Mouse (Mus musculus) MEL-GATA-1-ER (cell line): Measurements from ENCODE around the gene Tef.
A peak's percentile ranks its signal among the peaks of the same experiment; 100 is the strongest.

Experiments used
- DNase-seq: peaks from one replicate; pipeline ENCODE4 v3.0.0-alpha.2; 2012; ENCODE audit warnings: low read depth; ENCODE audit errors: extremely low read depth

The Tef gene

GRCm38 (mm10) chr15:81848301-81848700, 46.1 kb downstream of the Tef start:
- no peak for DNase-seq

GRCm38 (mm10) chr15:81849104-81849503, 46.9 kb downstream of the Tef start:
- DNase-seq = no peak

- no peak for DNase-seq
Measured at GRCm38 (mm10) chr15:81850718-81851117, 48.5 kb downstream of the Tef start.

GRCm38 (mm10) chr15:81851375-81851774, 49.2 kb downstream of the Tef start:
- no peak for DNase-seq

GRCm38 (mm10) chr15:81852411-81853000, 50.3 kb downstream of the Tef start:
- DNase-seq = no peak

- DNase-seq = no peak
Measured at GRCm38 (mm10) chr15:81853081-81853480, 50.9 kb downstream of the Tef start.

- DNase-seq = peak; percentile 91
Measured at GRCm38 (mm10) chr15:81856030-81856790, 54.0 kb downstream of the Tef start.

GRCm38 (mm10) chr15:81856938-81857723, 54.9 kb downstream of the Tef start:
- DNase-seq = no peak

GRCm38 (mm10) chr15:81857724-81858116, 55.5 kb downstream of the Tef start:
- DNase-seq = no peak

- DNase-seq = peak; percentile 77
Measured at GRCm38 (mm10) chr15:81858138-81858516, 55.9 kb downstream of the Tef start.

GRCm38 (mm10) chr15:81858517-81859329, 56.5 kb downstream of the Tef start, which contains the start of gene Tob2:
Tob2 (minus strand) TSS chr15:81858796.
- no peak for DNase-seq

GRCm38 (mm10) chr15:81859330-81860255, 57.4 kb downstream of the Tef start:
- peak; percentile 99 for DNase-seq

GRCm38 (mm10) chr15:81860471-81861135, 58.4 kb downstream of the Tef start:
- no peak for DNase-seq

GRCm38 (mm10) chr15:81864238-81864637, 62.0 kb downstream of the Tef start:
- DNase-seq = peak; percentile 52

- DNase-seq = no peak
Measured at GRCm38 (mm10) chr15:81869985-81870384, 67.8 kb downstream of the Tef start.

GRCm38 (mm10) chr15:81871604-81872261, 69.5 kb downstream of the Tef start, which contains the start of gene Phf5a:
Phf5a (minus strand) TSS chr15:81871911.
- DNase-seq = peak; percentile 95

- peak; percentile 92 for DNase-seq
Measured at GRCm38 (mm10) chr15:81872262-81873136, 70.3 kb downstream of the Tef start, which contains the start of gene Aco2. Aco2 (plus strand) TSS chr15:81872309.
